Mouse (Mus musculus) layer of hippocampus, adult 2 months (tissue): ENCODE measurements around the gene Ccdc3. TPM values are rescaled to one million over a fixed set of nuclear protein-coding genes. Genes with fewer than 3 reads are reported as not detected.
A peak's percentile ranks its signal among the peaks of the same experiment; 100 is the strongest.
"Not testable (repeated sequence)": the region's sequence is repeated elsewhere in the genome, so short reads cannot be mapped to it uniquely, and the experiment has no call there.

Experiments used
- DNase-seq, 2 experiments: peaks; one replicate each; pipeline ENCODE4 v3.0.0; 2022; ENCODE audit warnings: low spot score in 2 of 2
- H3K27ac ChIP-seq: fragments of 200-600 bp; 2 replicates; pipeline ENCODE4 v1.8.1; 2022
- H3K4me3 ChIP-seq: fragments of 200-600 bp; 2 replicates; pipeline ENCODE4 v1.8.1; 2022; ENCODE audit warnings: mild to moderate bottlenecking
- CTCF ChIP-seq: fragments of 200-600 bp; conservative IDR thresholded peaks from 2 replicates; pipeline ENCODE4 v1.8.1; 2022; ENCODE audit warnings: antibody characterized with exemption, mild to moderate bottlenecking, moderate library complexity
- long read RNA-seq, 2 experiments: library from polyadenylated mRNA; stranded (forward); transcript quantifications; one replicate each; pipeline ENCODE4 v2.0.0; 2021; ENCODE audit warnings: borderline mapping rate in 2 of 2
- total RNA-seq, 2 experiments: library from RNA; stranded (reverse); gene quantifications; 2 replicates each; pipeline ENCODE4 v1.2.3; 2021

Gene Ccdc3
- total RNA-seq, result 10 to 100 TPM; 10.0 to 12.6 TPM
- long read RNA-seq, experiment 1, transcript Ccdc3-201 (3 exons, 2,670 nt), result major isoform, 14 of 14 reads
- long read RNA-seq, experiment 1, partial matches to known transcripts, result 0 of 14 reads
- long read RNA-seq, experiment 1, other reads (novel, unspliced or antisense), result 0 of 14 reads
- long read RNA-seq, experiment 2, transcript Ccdc3-201 (3 exons, 2,670 nt), result major isoform, 22 of 26 reads
- long read RNA-seq, experiment 2, partial matches to known transcripts, result 0 of 26 reads
- long read RNA-seq, experiment 2, other reads (novel, unspliced or antisense), result 4 of 26 reads

DNA sequence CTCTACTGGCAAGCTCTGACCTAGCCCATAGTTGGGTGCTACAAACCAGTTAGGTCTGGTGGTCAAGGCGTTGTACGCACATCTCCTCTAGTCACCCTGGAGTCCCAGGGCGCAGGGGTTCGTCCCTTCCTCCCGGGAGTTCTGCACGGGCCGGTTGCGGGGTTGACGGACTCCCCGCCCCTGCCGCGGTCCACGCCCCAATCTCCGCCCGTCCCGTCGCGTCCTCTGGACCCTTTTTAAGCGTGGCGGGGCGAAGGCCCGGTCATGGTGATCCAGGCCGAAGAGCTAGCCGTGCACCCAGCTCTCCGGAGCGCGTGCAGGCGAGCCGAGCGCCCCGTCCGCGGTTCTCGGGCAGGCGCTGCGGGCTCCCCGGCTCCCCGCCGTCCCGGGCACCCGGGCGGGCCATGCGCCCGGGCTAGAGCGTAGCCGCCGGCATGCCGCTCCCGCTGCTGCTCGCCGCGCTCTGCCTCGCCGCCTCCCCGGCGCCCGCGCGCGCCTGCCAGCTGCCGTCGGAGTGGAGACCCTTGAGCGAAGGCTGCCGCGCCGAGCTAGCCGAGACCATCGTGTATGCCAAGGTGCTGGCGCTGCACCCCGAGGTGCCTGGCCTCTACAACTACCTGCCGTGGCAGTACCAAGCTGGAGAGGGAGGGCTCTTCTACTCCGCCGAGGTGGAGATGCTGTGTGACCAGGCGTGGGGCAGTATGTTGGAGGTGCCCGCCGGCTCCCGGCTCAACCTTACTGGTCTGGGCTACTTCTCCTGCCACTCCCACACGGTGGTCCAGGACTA, at the start of gene Ccdc3:
Ccdc3 (plus strand) TSS at position 277 of the 787 bp plus-strand sequence.
- DNase-seq, result no peak
- no peak for TF ChIP-seq CTCF
- H3K4me3 ChIP-seq, result peak within 1 kb of the TSS; percentile 54
- H3K27ac ChIP-seq, result peak within 1 kb of the TSS; percentile 32; the same call in 1 of the 2 replicates

GRCm38 (mm10) chr2:5090385-5090784, 47.2 kb upstream of the Ccdc3 start:
- H3K4me3 ChIP-seq, H3K27ac ChIP-seq: not testable (repeated sequence)
- TF ChIP-seq CTCF, result peak; percentile 76
- peak; percentile 35 to 46 for DNase-seq

- no peak for DNase-seq
- H3K27ac ChIP-seq, result no peak overlapping the region
- H3K4me3 ChIP-seq, result no peak overlapping the region
- TF ChIP-seq CTCF, result no peak
These were observed 42.7 kb upstream of the Ccdc3 start for GRCm38 (mm10) chr2:5094876-5095275.

GRCm38 (mm10) chr2:5095316-5095715, 42.3 kb upstream of the Ccdc3 start:
- no peak overlapping the region for H3K27ac ChIP-seq
- TF ChIP-seq CTCF, result no peak
- DNase-seq, result no peak
- no peak overlapping the region for H3K4me3 ChIP-seq

GRCm38 (mm10) chr2:5097786-5098445, 39.7 kb upstream of the Ccdc3 start:
- no peak for TF ChIP-seq CTCF
- no peak overlapping the region for H3K27ac ChIP-seq
- DNase-seq, result no peak
- peak overlapping the region; percentile 17; the same call in 1 of the 2 replicates for H3K4me3 ChIP-seq

- no peak for TF ChIP-seq CTCF
- Histone ChIP-seq H3K4me3 (no peak overlapping the region), H3K27ac (no peak overlapping the region)
- DNase-seq, result no peak
These were observed 38.4 kb upstream of the Ccdc3 start for GRCm38 (mm10) chr2:5099176-5099575.

DNA sequence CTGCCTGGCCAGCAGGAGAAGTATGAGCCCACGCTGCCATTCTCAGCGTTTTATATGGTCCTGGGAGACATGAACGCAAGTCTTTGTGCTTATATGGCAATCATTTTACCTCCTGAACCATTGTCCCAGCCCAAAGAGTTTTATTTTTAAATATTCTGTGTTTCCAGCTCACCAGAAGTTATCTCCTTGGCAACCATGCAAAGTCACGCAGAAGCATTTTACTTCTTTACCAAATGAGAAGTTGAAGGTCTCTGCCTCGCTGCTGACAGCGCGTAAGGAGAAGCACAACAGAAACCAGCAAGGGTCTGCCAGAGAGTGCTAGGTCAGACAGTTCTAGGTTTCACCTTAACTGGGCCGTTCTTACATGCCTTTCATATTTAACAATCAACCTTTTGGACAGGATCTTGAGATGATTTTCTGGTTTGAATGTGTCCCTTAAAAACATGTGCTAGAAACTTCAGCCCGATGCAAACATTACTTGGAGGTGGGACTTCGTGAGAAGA, 35.8 kb upstream of the Ccdc3 start:
- DNase-seq, result no peak
- no peak for TF ChIP-seq CTCF
- Histone ChIP-seq H3K27ac (no peak overlapping the region), H3K4me3 (no peak overlapping the region)

- no peak for TF ChIP-seq CTCF
- DNase-seq, result no peak
- Histone ChIP-seq H3K27ac (no peak overlapping the region), H3K4me3 (no peak overlapping the region)
These were observed 34.7 kb upstream of the Ccdc3 start for GRCm38 (mm10) chr2:5102891-5103290.

DNA sequence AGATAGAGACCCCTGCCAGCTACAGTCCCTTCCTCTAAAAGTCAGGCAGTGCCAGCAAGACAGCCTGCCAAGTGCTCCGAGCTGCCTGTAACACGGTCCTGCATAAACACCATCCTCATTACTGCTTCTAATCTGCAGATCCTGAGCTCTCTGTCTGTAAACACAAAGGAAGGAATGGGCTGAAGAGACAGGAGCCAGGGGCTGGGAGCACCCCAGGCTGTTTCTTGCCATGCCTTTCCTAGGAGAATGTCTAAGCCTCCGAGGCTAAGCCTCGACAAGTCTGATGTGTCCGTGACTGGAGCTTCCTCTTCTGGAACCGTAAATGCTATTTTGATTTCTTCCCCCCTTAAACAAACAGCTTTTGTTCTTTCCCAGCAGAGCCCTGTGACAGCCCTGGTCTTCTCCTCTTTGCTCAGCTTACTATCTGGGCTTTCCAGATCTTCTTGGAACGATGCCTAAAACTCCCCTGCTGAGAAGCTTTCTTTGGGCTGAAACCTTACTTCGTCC, 24.7 kb upstream of the Ccdc3 start:
- no peak for DNase-seq
- TF ChIP-seq CTCF, result no peak
- Histone ChIP-seq H3K4me3 (no peak overlapping the region), H3K27ac (0 out of 2 replicates have a peak overlapping the region, but pooled peaks have one; percentile 0)

GRCm38 (mm10) chr2:5114386-5114785, 23.2 kb upstream of the Ccdc3 start:
- no peak for DNase-seq
- H3K4me3 ChIP-seq, result no peak overlapping the region
- no peak overlapping the region for H3K27ac ChIP-seq
- no peak for TF ChIP-seq CTCF

GRCm38 (mm10) chr2:5116856-5117532, 20.6 kb upstream of the Ccdc3 start:
- no peak for DNase-seq
- Histone ChIP-seq H3K4me3 (no peak overlapping the region), H3K27ac (no peak overlapping the region)
- TF ChIP-seq CTCF, result no peak

DNA sequence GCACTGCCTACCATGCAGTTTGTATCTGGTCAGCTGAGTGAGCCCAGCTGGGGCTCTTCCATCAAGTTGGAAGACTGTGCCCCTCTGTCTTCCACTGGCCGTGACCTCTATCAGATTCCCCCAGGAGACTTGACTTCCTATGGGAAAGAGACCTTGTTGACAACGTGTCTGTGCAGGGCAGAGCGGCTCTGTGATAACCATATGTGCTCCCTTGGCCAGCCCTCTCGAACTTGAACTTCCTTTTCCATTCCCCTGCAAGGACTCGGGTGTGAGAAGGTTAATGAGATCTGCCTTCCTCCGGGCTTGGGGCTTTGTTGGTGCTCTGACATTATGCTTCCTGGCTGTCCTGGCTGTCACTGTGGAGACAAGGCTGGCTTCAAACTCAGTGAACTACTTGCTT, 12.1 kb upstream of the Ccdc3 start:
- no peak for TF ChIP-seq CTCF
- no peak for DNase-seq
- H3K4me3 ChIP-seq, result no peak overlapping the region
- H3K27ac ChIP-seq, result no peak overlapping the region
